Mouse (Mus musculus) forebrain, embryonic 14.5 days (tissue): ENCODE data around the gene Cib3. TPM values are rescaled to one million over a fixed set of nuclear protein-coding genes. Genes with fewer than 3 reads are reported as not detected.

ENCODE experiments used
- ATAC-seq: fragments of 200-750 bp; cut with Nextera tagmentation; 2 replicates; pipeline ENCODE4 v1.8.0; 2017; ENCODE audit warnings: mild to moderate bottlenecking, moderate library complexity
- DNase-seq: peaks from one replicate; pipeline ENCODE4 v3.0.0-alpha.2; 2015; ENCODE audit warnings: low spot score
- H3K27ac ChIP-seq: fragments of 300-500 bp; sonication (generic); 2 replicates; pipeline ENCODE4 v1.5.1; 2014; ENCODE audit warnings: low read depth, mild to moderate bottlenecking, control low read depth, low read length, moderate library complexity
- H3K27me3 ChIP-seq: fragments of 300-500 bp; sonication (generic); replicated peaks from 2 replicates; pipeline ENCODE4 v1.6.1; 2014; ENCODE audit warnings: low read length, control low read depth, mixed read lengths; ENCODE audit not compliant: control insufficient read depth, insufficient read depth
- H3K36me3 ChIP-seq: fragments of 300-500 bp; sonication (generic); 2 replicates; pipeline ENCODE4 v1.6.1; 2014; ENCODE audit warnings: low read length, control low read depth; ENCODE audit not compliant: control insufficient read depth, insufficient read depth
- H3K4me1 ChIP-seq: fragments of 300-500 bp; sonication (generic); 2 replicates; pipeline ENCODE4 v1.6.1; 2014; ENCODE audit warnings: antibody characterized with exemption, low read length, control low read depth; ENCODE audit not compliant: control insufficient read depth, insufficient read depth
- H3K4me2 ChIP-seq: fragments of 300-500 bp; sonication (generic); 2 replicates; pipeline ENCODE4 v1.6.1; 2014; ENCODE audit warnings: mild to moderate bottlenecking, control low read depth, low read length
- H3K4me3 ChIP-seq: fragments of 300-500 bp; sonication (generic); 2 replicates; pipeline ENCODE4 v1.5.1; 2014; ENCODE audit warnings: low read depth, low read length, control low read depth
- H3K9ac ChIP-seq: fragments of 300-500 bp; sonication (generic); 2 replicates; pipeline ENCODE4 v1.6.1; 2014; ENCODE audit warnings: mild to moderate bottlenecking, low read length, control low read depth, moderate library complexity
- H3K9me3 ChIP-seq: fragments of 300-500 bp; sonication (generic); replicated peaks from 2 replicates; pipeline ENCODE4 v1.6.1; 2016; ENCODE audit warnings: low read length, control low read depth, mixed read lengths; ENCODE audit not compliant: control insufficient read depth
- WGBS: fragments of 180-500 bp; shearing (Covaris S2); extraction: QIAGEN DNeasy Blood & Tissue Kit; methylation state at CpG from one replicate; pipeline ENCODE4 v1.1.7; 2014; 5-methylcytosine and 5-hydroxymethylcytosine counted together
- polyA plus RNA-seq: library from polyadenylated mRNA; unstranded; fragments of >200 nt; fragmentation: Nextera tagmentation; extraction: Ambion mirVana; gene quantifications from 2 replicates; pipeline ENCODE4 v1.2.1, GENCODE M21; 2014

Gene Cib3
- polyA plus RNA-seq: not detected in 2 replicates

DNA sequence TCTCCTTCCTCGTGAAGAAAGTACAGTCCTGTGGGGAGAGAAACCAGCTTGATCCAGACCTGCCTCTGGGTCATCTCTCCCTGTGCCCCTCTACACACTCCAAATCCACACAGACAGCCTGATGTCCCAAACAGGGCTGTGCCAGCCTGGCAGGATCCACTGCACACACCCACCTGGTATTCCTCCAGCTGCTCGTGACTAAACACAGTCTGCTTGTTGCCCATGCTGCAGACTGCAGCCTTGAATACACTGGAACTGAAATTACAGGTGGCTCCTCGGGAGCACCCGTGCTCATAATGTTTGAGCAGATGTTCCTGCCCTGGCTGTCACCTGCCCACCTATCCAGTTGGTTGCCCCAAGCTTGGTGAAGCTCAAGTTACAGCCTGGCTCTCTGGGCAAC is at the start of gene Cib3:
Gene Cib3 (minus strand): TSS at position 87 of the 400 bp plus-strand sequence.
- Histone ChIP-seq H3K9ac (no peak within 1 kb of the TSS), H3K27me3 (no peaks in the 10 kb centered on the region), H3K4me1 (no peaks in the 10 kb centered on the region), H3K36me3 (no peaks in the 10 kb centered on the region), H3K4me3 (no peak within 1 kb of the TSS), H3K27ac (no peak within 1 kb of the TSS), H3K9me3 (no peaks in the 10 kb centered on the region), H3K4me2 (no peak within 1 kb of the TSS)
- DNase-seq (no peak), ATAC-seq (no peak)
- 62% methylated on average over 4 of the region's 4 CpGs for WGBS

DNA sequence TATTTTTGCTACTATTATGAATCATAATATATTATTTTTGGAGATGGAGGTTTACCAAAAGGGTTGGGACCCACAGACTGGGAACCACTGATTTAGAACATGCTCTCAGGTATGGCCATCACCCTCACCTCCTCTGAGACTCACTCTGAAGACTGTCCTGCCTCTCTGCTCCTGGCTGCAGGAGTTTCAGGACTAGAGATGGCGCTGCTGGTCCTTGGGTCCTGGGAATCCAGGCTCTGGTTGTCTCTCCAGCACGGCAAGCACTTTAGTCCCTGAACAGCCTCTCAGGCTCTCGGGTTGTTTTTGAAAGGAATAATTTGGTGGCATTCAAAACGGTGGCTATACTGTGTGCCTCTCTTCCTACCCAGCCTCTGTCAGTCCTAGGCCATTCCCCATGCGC is 49.2 kb upstream of the Cib3 start:
- Histone ChIP-seq H3K4me1 (no peaks in the 10 kb centered on the region), H3K9ac (no peak overlapping the region), H3K4me2 (no peak overlapping the region), H3K27ac (no peak overlapping the region), H3K4me3 (no peak overlapping the region), H3K36me3 (no peaks in the 10 kb centered on the region; the same call in 1 of the 2 replicates), H3K27me3 (no peaks in the 10 kb centered on the region), H3K9me3 (no peaks in the 10 kb centered on the region)
- ATAC-seq (no peak), DNase-seq (no peak)
- 55% methylated on average over 5 of the region's 5 CpGs for WGBS

DNA sequence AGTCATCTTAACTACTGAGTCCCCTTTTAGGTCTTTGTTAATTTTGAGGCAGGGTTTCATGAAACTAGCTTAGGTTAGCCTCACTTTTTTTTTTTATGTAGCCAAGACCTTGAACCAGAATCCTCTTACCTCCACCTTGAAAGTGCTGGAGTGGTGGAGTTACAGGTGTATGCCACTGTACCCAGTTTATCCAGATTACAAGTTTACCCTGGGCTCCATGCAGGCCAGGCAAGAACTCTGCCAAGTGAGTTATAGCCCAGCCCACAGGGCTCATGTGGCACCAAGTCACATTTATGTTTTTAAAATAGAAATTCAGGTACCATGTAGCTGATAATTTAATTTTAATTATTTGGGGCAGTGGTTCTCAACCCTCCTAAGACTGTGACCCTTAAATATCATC is 48.8 kb upstream of the Cib3 start:
- DNase-seq (no peak), ATAC-seq (no peak)
- Histone ChIP-seq H3K36me3 (peaks cover 2% of the 10 kb centered on the region; the same call in 1 of the 2 replicates), H3K4me3 (no peak overlapping the region), H3K27me3 (no peaks in the 10 kb centered on the region), H3K4me2 (no peak overlapping the region), H3K9me3 (no peaks in the 10 kb centered on the region), H3K27ac (no peak overlapping the region), H3K9ac (no peak overlapping the region), H3K4me1 (no peaks in the 10 kb centered on the region)

DNA sequence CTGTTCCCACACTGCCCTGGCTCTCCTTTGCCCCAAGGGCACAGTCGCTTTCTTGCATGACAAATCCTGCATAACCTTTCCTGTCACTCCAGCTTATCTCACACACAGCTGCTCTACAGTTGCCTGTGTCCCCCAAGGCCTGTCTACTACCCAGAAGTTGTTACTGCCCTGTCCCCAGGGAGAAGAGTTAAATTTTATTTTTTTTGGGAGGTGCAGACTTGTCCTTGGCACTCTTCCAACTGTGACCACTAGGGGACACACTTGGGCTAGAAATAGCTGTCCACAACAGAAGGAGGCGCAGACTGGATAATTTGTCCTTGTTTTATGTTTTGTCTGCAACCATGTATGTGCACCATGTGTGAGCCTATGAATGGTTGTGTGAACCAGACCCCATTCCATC is 48.4 kb upstream of the Cib3 start:
- no peaks in the 10 kb centered on the region for H3K27me3 ChIP-seq
- H3K9ac ChIP-seq: no peak overlapping the region
- DNase-seq (peak; percentile 80), ATAC-seq (peak; percentile 60)
- H3K4me1 ChIP-seq: no peaks in the 10 kb centered on the region
- no peak overlapping the region for H3K4me3 ChIP-seq
- no peak overlapping the region for H3K27ac ChIP-seq
- peaks cover 2% of the 10 kb centered on the region; the same call in 1 of the 2 replicates for H3K36me3 ChIP-seq
- 25% methylated on average over 2 of the region's 2 CpGs for WGBS
- no peak overlapping the region for H3K4me2 ChIP-seq
- no peaks in the 10 kb centered on the region for H3K9me3 ChIP-seq

DNA sequence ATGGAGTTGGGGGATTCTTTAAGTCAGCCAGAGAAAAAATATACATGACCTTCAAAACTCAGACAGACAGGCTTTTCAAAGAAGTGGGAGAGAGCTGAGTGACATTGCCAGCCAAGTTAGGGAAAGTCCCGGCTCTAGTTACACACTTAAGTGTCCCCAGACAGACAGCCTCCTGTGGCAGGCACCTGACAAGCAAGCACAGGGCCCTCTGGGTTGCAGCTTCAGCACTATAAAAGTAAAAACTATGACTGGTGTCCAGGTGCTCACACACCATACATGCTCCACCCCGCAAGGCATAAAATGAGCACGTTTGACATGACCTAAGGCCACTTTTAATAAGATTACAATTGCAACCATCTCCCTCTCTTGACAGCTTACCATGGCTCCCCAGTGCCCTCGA is 47.9 kb upstream of the Cib3 start:
- ATAC-seq (no peak), DNase-seq (no peak)
- H3K27me3 ChIP-seq: no peaks in the 10 kb centered on the region
- H3K4me3 ChIP-seq: no peak overlapping the region
- H3K4me1 ChIP-seq: no peaks in the 10 kb centered on the region
- H3K9me3 ChIP-seq: no peaks in the 10 kb centered on the region
- H3K36me3 ChIP-seq: peaks cover 5% of the 10 kb centered on the region; the same call in 1 of the 2 replicates
- H3K4me2 ChIP-seq: no peak overlapping the region
- H3K27ac ChIP-seq: no peak overlapping the region
- 68% methylated on average over 4 of the region's 4 CpGs for WGBS
- H3K9ac ChIP-seq: no peak overlapping the region

DNA sequence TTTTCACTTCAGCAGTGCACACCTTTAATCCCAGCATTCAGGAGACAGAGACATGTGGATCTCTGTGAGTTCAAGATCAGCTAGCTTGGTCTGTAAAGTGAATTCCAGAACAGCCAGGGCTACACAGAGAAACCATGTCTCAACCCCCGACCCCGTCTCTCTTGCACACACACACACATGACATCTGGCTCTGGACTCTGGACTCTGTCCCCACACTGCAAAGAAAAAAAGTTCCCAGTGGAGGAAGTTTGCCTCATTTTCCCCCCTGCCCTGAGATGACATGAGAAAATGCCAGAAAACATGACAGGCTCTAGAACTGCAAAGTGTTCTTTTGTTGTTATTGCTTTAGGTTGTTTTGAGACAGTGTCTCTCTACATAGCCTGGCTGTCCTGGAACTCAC is 47.2 kb upstream of the Cib3 start:
- ATAC-seq (no peak), DNase-seq (no peak)
- no peaks in the 10 kb centered on the region for H3K27me3 ChIP-seq
- no peak overlapping the region for H3K4me2 ChIP-seq
- WGBS: 68% methylated on average over 2 of the region's 2 CpGs
- no peak overlapping the region for H3K9ac ChIP-seq
- no peak overlapping the region for H3K27ac ChIP-seq
- H3K36me3 ChIP-seq: peaks cover 12% of the 10 kb centered on the region
- H3K4me3 ChIP-seq: no peak overlapping the region
- H3K9me3 ChIP-seq: no peaks in the 10 kb centered on the region
- no peaks in the 10 kb centered on the region for H3K4me1 ChIP-seq

DNA sequence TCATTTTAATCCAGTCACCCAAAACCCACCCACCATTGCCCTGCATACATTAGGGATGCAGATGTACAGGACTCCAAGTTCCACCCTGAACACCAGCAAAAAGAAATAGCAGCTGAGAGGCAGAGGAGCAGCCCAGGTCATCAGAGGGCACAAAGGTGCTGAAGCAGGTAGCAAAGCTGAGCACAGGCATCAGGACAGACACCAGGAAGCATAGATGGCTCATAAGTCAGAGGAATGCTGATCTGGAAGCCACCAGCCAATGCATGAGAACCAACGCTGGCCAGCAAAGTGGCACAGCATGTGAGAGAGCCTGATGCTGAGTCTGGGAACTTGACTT is 45.2 kb upstream of the Cib3 start:
- Histone ChIP-seq H3K9ac (no peak overlapping the region), H3K9me3 (no peaks in the 10 kb centered on the region), H3K4me3 (no peak overlapping the region), H3K4me2 (no peak overlapping the region), H3K4me1 (no peaks in the 10 kb centered on the region), H3K27me3 (no peaks in the 10 kb centered on the region), H3K27ac (no peak overlapping the region), H3K36me3 (peaks cover 31% of the 10 kb centered on the region)
- 87% methylated on average over 1 of the region's 1 CpGs for WGBS
- no peak for DNase-seq
- ATAC-seq: no peak

DNA sequence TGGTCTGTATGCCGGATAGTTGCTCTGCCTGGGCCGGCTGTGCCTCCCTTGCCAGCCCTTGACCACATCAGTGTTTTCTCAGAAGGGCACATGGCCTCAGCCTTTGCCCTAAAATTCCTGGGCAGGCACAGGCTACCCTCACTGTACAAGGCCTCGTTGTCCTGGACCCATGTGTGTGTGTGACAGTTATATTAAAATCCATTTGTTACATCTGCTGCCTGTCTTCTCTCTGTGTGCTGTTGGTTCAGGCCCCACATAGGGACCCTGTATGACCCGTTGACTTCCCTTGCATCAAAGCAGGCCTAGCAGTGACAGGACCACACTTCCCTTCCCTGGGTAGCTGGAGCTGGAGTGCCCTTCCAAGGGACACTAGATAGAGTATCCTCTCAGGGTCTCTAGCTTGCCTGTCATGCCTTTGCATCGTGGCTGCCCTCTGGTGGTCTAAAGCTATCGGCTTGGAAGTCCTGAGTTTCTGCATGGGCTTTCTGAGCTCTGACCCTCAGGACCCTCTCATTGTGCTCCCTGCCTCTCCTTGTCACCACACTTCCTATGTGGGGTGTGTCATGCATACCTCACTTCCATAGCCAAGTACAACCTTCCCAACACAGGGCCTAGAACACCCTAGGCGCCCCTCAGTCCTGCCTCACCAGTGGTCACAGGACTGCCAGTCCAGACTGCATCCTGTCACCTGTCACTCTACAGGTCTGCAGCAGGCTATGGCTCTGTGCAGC is 44.7 kb upstream of the Cib3 start:
- Histone ChIP-seq H3K4me1 (no peaks in the 10 kb centered on the region), H3K4me3 (no peak overlapping the region), H3K9ac (no peak overlapping the region), H3K9me3 (no peaks in the 10 kb centered on the region), H3K4me2 (no peak overlapping the region), H3K36me3 (peaks cover 36% of the 10 kb centered on the region), H3K27me3 (no peaks in the 10 kb centered on the region), H3K27ac (no peak overlapping the region)
- DNase-seq: peak; percentile 51
- 54% methylated on average over 7 of the region's 7 CpGs for WGBS
- peak; percentile 32; the same call in 1 of the 2 replicates for ATAC-seq

DNA sequence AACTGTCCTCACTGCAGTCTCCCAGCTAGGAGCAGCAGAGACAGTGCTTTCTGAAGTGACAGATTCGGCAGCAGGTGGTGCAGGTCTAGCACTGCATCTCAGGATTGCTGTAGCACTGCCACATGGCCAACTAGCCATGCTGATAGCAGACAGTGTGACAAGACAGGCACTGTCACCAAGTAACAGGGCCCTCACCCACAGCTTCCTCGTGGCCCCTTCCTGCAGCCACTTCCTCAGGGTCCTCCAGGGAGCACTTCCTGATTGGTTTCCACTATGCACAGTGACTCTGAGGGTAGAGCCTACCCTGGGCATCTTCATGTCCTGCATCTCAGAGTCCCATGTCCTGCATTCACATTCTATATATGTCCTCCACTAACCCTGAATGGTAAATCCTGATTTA is 32.0 kb upstream of the Cib3 start:
- no peak overlapping the region for H3K9ac ChIP-seq
- H3K4me2 ChIP-seq: no peak overlapping the region
- peaks cover 26% of the 10 kb centered on the region; the same call in 1 of the 2 replicates for H3K36me3 ChIP-seq
- no peaks in the 10 kb centered on the region for H3K4me1 ChIP-seq
- WGBS: 82% methylated on average over 2 of the region's 2 CpGs
- H3K27ac ChIP-seq: no peak overlapping the region
- DNase-seq (no peak), ATAC-seq (no peak)
- H3K27me3 ChIP-seq: no peaks in the 10 kb centered on the region
- H3K4me3 ChIP-seq: no peak overlapping the region
- no peaks in the 10 kb centered on the region for H3K9me3 ChIP-seq
